Mouse (Mus musculus): Measurements from ENCODE around the gene Gimap8. TPM values are rescaled to one million over a fixed set of nuclear protein-coding genes. Genes with fewer than 3 reads are reported as not detected.
A peak's percentile ranks its signal among the peaks of the same experiment; 100 is the strongest.

Gimap8 gene
- polyA plus RNA-seq, 1 experiment: 1.2 TPM

- no peak overlapping the region for H3K27ac ChIP-seq (ENCODE audit: insufficient read depth, low read length)
- no peak for TF ChIP-seq POLR2A (IDR thresholded peaks at IDR 0.05; ENCODE audit: extremely low read depth, insufficient read depth, low read length)
- TF ChIP-seq CTCF (IDR thresholded peaks at IDR 0.05; ENCODE audit: extremely low read depth, insufficient read depth, low read length): no peak
- H3K4me3 ChIP-seq (ENCODE audit: insufficient read depth, low read length): no peak overlapping the region
- peaks cover 9% of the 10 kb centered on the region; the same call in 1 of the 2 replicates for H3K4me1 ChIP-seq (ENCODE audit: control insufficient read depth, insufficient read depth, low read length)
Observed at GRCm38 (mm10) chr6:48630831-48631230, 16.2 kb upstream of the Gimap8 start.

- Histone ChIP-seq H3K4me3 (ENCODE audit: insufficient read depth, low read length) (no peak overlapping the region), H3K4me1 (ENCODE audit: control insufficient read depth, insufficient read depth, low read length) (peaks cover under 1% of the 10 kb centered on the region), H3K27ac (ENCODE audit: insufficient read depth, low read length) (no peak overlapping the region)
- no peak for TF ChIP-seq POLR2A (IDR thresholded peaks at IDR 0.05; ENCODE audit: extremely low read depth, insufficient read depth, low read length)
- no peak for TF ChIP-seq CTCF (IDR thresholded peaks at IDR 0.05; ENCODE audit: extremely low read depth, insufficient read depth, low read length)
Observed at GRCm38 (mm10) chr6:48635105-48635504, 11.9 kb upstream of the Gimap8 start.

- Histone ChIP-seq H3K4me3 (ENCODE audit: insufficient read depth, low read length) (no peak overlapping the region), H3K4me1 (ENCODE audit: control insufficient read depth, insufficient read depth, low read length) (no peaks in the 10 kb centered on the region; the same call in 1 of the 2 replicates), H3K27ac (ENCODE audit: insufficient read depth, low read length) (no peak overlapping the region)
- no peak for TF ChIP-seq CTCF (IDR thresholded peaks at IDR 0.05; ENCODE audit: extremely low read depth, insufficient read depth, low read length)
- TF ChIP-seq POLR2A (IDR thresholded peaks at IDR 0.05; ENCODE audit: extremely low read depth, insufficient read depth, low read length): no peak
Observed at GRCm38 (mm10) chr6:48636515-48636914, 10.5 kb upstream of the Gimap8 start.

- Histone ChIP-seq H3K4me3 (ENCODE audit: insufficient read depth, low read length) (no peak overlapping the region), H3K27ac (ENCODE audit: insufficient read depth, low read length) (no peak overlapping the region), H3K4me1 (ENCODE audit: control insufficient read depth, insufficient read depth, low read length) (no peaks in the 10 kb centered on the region; the same call in 1 of the 2 replicates)
- no peak for TF ChIP-seq CTCF (IDR thresholded peaks at IDR 0.05; ENCODE audit: extremely low read depth, insufficient read depth, low read length)
- no peak for TF ChIP-seq POLR2A (IDR thresholded peaks at IDR 0.05; ENCODE audit: extremely low read depth, insufficient read depth, low read length)
Observed at GRCm38 (mm10) chr6:48637811-48638500, 9.1 kb upstream of the Gimap8 start.

- TF ChIP-seq POLR2A (IDR thresholded peaks at IDR 0.05; ENCODE audit: extremely low read depth, insufficient read depth, low read length): no peak
- TF ChIP-seq CTCF (IDR thresholded peaks at IDR 0.05; ENCODE audit: extremely low read depth, insufficient read depth, low read length): no peak
- Histone ChIP-seq H3K27ac (ENCODE audit: insufficient read depth, low read length) (no peak overlapping the region), H3K4me3 (ENCODE audit: insufficient read depth, low read length) (no peak overlapping the region), H3K4me1 (ENCODE audit: control insufficient read depth, insufficient read depth, low read length) (no peaks in the 10 kb centered on the region; the same call in 1 of the 2 replicates)
Observed at GRCm38 (mm10) chr6:48638553-48638952, 8.5 kb upstream of the Gimap8 start.

- H3K4me1 ChIP-seq (ENCODE audit: control insufficient read depth, insufficient read depth, low read length): no peaks in the 10 kb centered on the region; the same call in 1 of the 2 replicates
- no peak overlapping the region for H3K4me3 ChIP-seq (ENCODE audit: insufficient read depth, low read length)
- no peak overlapping the region for H3K27ac ChIP-seq (ENCODE audit: insufficient read depth, low read length)
- TF ChIP-seq CTCF (IDR thresholded peaks at IDR 0.05; ENCODE audit: extremely low read depth, insufficient read depth, low read length): no peak
- TF ChIP-seq POLR2A (IDR thresholded peaks at IDR 0.05; ENCODE audit: extremely low read depth, insufficient read depth, low read length): no peak
Observed at GRCm38 (mm10) chr6:48641391-48641790, 5.6 kb upstream of the Gimap8 start.

GRCm38 (mm10) chr6:48642764-48643292 is 4.2 kb upstream of the Gimap8 start:
- H3K4me3 ChIP-seq (ENCODE audit: insufficient read depth, low read length): no peak overlapping the region
- TF ChIP-seq POLR2A (IDR thresholded peaks at IDR 0.05; ENCODE audit: extremely low read depth, insufficient read depth, low read length): no peak
- TF ChIP-seq CTCF (IDR thresholded peaks at IDR 0.05; ENCODE audit: extremely low read depth, insufficient read depth, low read length): peak; percentile 59; the same call in 1 of the 2 replicates
- no peak overlapping the region for H3K27ac ChIP-seq (ENCODE audit: insufficient read depth, low read length)
- no peaks in the 10 kb centered on the region; the same call in 1 of the 2 replicates for H3K4me1 ChIP-seq (ENCODE audit: control insufficient read depth, insufficient read depth, low read length)

- no peak overlapping the region for H3K4me3 ChIP-seq (ENCODE audit: insufficient read depth, low read length)
- peak; percentile 86 for TF ChIP-seq CTCF (IDR thresholded peaks at IDR 0.05; ENCODE audit: extremely low read depth, insufficient read depth, low read length)
- no peak for TF ChIP-seq POLR2A (IDR thresholded peaks at IDR 0.05; ENCODE audit: extremely low read depth, insufficient read depth, low read length)
- H3K27ac ChIP-seq (ENCODE audit: insufficient read depth, low read length): no peak overlapping the region
- no peaks in the 10 kb centered on the region for H3K4me1 ChIP-seq (ENCODE audit: control insufficient read depth, insufficient read depth, low read length)
Observed at GRCm38 (mm10) chr6:48645660-48646308, 1.2 kb upstream of the Gimap8 start.

- Histone ChIP-seq H3K4me3 (ENCODE audit: insufficient read depth, low read length) (no peak overlapping the region), H3K27ac (ENCODE audit: insufficient read depth, low read length) (no peak overlapping the region), H3K4me1 (ENCODE audit: control insufficient read depth, insufficient read depth, low read length) (no peaks in the 10 kb centered on the region)
- TF ChIP-seq POLR2A (IDR thresholded peaks at IDR 0.05; ENCODE audit: extremely low read depth, insufficient read depth, low read length) (no peak), CTCF (IDR thresholded peaks at IDR 0.05; ENCODE audit: extremely low read depth, insufficient read depth, low read length) (no peak)
Observed at GRCm38 (mm10) chr6:48646309-48646690, 734 bp upstream of the Gimap8 start.
